Mouse (Mus musculus): Measurements from ENCODE around the gene Cnot8. TPM values are rescaled to one million over a fixed set of nuclear protein-coding genes. Genes with fewer than 3 reads are reported as not detected.
A peak's percentile ranks its signal among the peaks of the same experiment; 100 is the strongest.

Cnot8 gene
- total and polyA plus RNA-seq, 2 experiments from 2014 or later: 80.0 to 88.7 TPM

DNA sequence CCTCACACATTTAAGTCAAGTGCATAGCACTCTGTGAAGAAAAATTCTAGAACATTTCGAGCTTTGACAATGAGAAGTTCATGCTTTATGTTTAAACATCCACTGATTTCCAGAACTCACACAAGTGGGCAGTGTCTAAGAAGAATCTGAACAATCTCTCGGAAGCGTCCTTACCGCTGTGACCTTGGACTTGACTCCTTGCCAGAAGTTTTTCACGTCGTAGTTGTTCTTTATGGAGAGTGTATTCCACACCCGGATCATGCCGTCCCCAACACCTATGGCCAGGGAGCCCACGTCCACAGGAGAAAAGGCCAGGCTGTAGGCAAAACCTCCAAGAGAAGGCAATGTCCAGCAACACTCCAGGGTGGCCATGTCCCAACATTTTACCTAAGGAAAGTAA, 51.5 kb downstream of the Cnot8 start:
- Histone ChIP-seq H3K4me1 (ENCODE audit: insufficient read depth, low read length) (no peaks in the 10 kb centered on the region), H3K4me2 (ENCODE audit: low read depth, low read length, poor library complexity, severe bottlenecking) (no peak overlapping the region)
- WGBS: 96% methylated on average over 9 of the region's 9 CpGs

GRCm38 (mm10) chr11:58156871-58157270, 52.9 kb downstream of the Cnot8 start:
- TF ChIP-seq CTCF (IDR thresholded peaks at IDR 0.05): no peak
- Histone ChIP-seq H3K9me3 (ENCODE audit: low read length) (no peaks in the 10 kb centered on the region), H3K9ac (replicated peaks; ENCODE audit: low read length, poor library complexity, severe bottlenecking) (no peak overlapping the region), H3K27me3 (ENCODE audit: insufficient read depth, low read length) (no peaks in the 10 kb centered on the region), H3K36me3 (ENCODE audit: insufficient read depth, low read length) (peaks cover 48% of the 10 kb centered on the region), H3K27ac (ENCODE audit: low read depth, low read length) (no peak overlapping the region), H3K4me3 (ENCODE audit: low read depth, low read length) (no peak overlapping the region), H3K4me2 (ENCODE audit: low read depth, low read length, poor library complexity, severe bottlenecking) (no peak overlapping the region), H3K4me1 (ENCODE audit: insufficient read depth, low read length) (no peaks in the 10 kb centered on the region)
- ATAC-seq (ENCODE audit: low FRiP score) (no peak), DNase-seq (ENCODE audit: low spot score) (no peak)
- 87% methylated on average over 3 of the region's 3 CpGs for WGBS

More for the DNA sequence above, 51.5 kb downstream of the Cnot8 start:
- Histone ChIP-seq H3K9ac (replicated peaks; ENCODE audit: low read length, poor library complexity, severe bottlenecking) (no peak overlapping the region), H3K27me3 (ENCODE audit: insufficient read depth, low read length) (no peaks in the 10 kb centered on the region), H3K4me3 (ENCODE audit: low read depth, low read length) (no peak overlapping the region), H3K36me3 (ENCODE audit: insufficient read depth, low read length) (peaks cover 59% of the 10 kb centered on the region), H3K9me3 (ENCODE audit: low read length) (no peaks in the 10 kb centered on the region), H3K27ac (ENCODE audit: low read depth, low read length) (no peak overlapping the region)
- ATAC-seq (ENCODE audit: low FRiP score) (no peak), DNase-seq (ENCODE audit: low spot score) (no peak)
- TF ChIP-seq CTCF (IDR thresholded peaks at IDR 0.05): no peak

- ATAC-seq (ENCODE audit: low FRiP score) (no peak), DNase-seq (ENCODE audit: low spot score) (no peak)
- Histone ChIP-seq H3K27me3 (ENCODE audit: insufficient read depth, low read length) (no peaks in the 10 kb centered on the region), H3K9me3 (ENCODE audit: low read length) (no peaks in the 10 kb centered on the region), H3K27ac (ENCODE audit: low read depth, low read length) (no peak overlapping the region), H3K4me2 (ENCODE audit: low read depth, low read length, poor library complexity, severe bottlenecking) (no peak overlapping the region), H3K4me3 (ENCODE audit: low read depth, low read length) (no peak overlapping the region), H3K9ac (replicated peaks; ENCODE audit: low read length, poor library complexity, severe bottlenecking) (no peak overlapping the region), H3K36me3 (ENCODE audit: insufficient read depth, low read length) (peaks cover 18% of the 10 kb centered on the region; the same call in 1 of the 2 replicates), H3K4me1 (ENCODE audit: insufficient read depth, low read length) (no peaks in the 10 kb centered on the region)
- TF ChIP-seq CTCF (IDR thresholded peaks at IDR 0.05): peak; percentile 41
- 96% methylated on average over 2 of the region's 2 CpGs for WGBS
These were observed 61.1 kb downstream of the Cnot8 start for GRCm38 (mm10) chr11:58165072-58165471.

- Histone ChIP-seq H3K4me1 (ENCODE audit: insufficient read depth, low read length) (no peaks in the 10 kb centered on the region), H3K27me3 (ENCODE audit: insufficient read depth, low read length) (no peaks in the 10 kb centered on the region), H3K4me2 (ENCODE audit: low read depth, low read length, poor library complexity, severe bottlenecking) (peak overlapping the region; percentile 75), H3K27ac (ENCODE audit: low read depth, low read length) (peak overlapping the region; percentile 51; the same call in 1 of the 2 replicates), H3K36me3 (ENCODE audit: insufficient read depth, low read length) (peaks cover 18% of the 10 kb centered on the region; the same call in 1 of the 2 replicates), H3K9me3 (ENCODE audit: low read length) (no peaks in the 10 kb centered on the region), H3K4me3 (ENCODE audit: low read depth, low read length) (peak overlapping the region; percentile 91), H3K9ac (replicated peaks; ENCODE audit: low read length, poor library complexity, severe bottlenecking) (peak overlapping the region; percentile 65)
- 0 out of 2 replicates have a peak, but pooled peaks have one; percentile 20 for TF ChIP-seq CTCF (IDR thresholded peaks at IDR 0.05)
- ATAC-seq (ENCODE audit: low FRiP score) (no peak), DNase-seq (ENCODE audit: low spot score) (no peak)
- WGBS: 0% methylated on average over 7 of the region's 8 CpGs
These were observed 63.8 kb downstream of the Cnot8 start for GRCm38 (mm10) chr11:58167822-58168166.

Other genes with a start within 250 kb of the Cnot8 start
- 51.8 and 53.1 TPM in 2 replicates for gene Larp1, start 95.1 kb upstream of the Cnot8 start, total RNA-seq (2014; rRNA removed)
- 14.7 and 15.7 TPM in 2 replicates for gene Larp1, start 95.1 kb upstream of the Cnot8 start, polyA plus RNA-seq (2015; fragmentation: Nextera tagmentation; extraction: Ambion mirVana)
- gene Gm12248, start 11.0 kb upstream of the Cnot8 start, total RNA-seq (2014; rRNA removed): not detected in 2 replicates
- not detected in 2 replicates for gene Gm12248, start 11.0 kb upstream of the Cnot8 start, polyA plus RNA-seq (2015; fragmentation: Nextera tagmentation; extraction: Ambion mirVana)
- 19.2 and 24.0 TPM in 2 replicates for gene Gemin5, start 64.4 kb downstream of the Cnot8 start, total RNA-seq (2014; rRNA removed)
- 8.1 and 9.9 TPM in 2 replicates for gene Gemin5, start 64.4 kb downstream of the Cnot8 start, polyA plus RNA-seq (2015; fragmentation: Nextera tagmentation; extraction: Ambion mirVana)
- 33.5 and 39.6 TPM in 2 replicates for gene Mrpl22, start 67.5 kb downstream of the Cnot8 start, total RNA-seq (2014; rRNA removed)
- 88.3 and 96.2 TPM in 2 replicates for gene Mrpl22, start 67.5 kb downstream of the Cnot8 start, polyA plus RNA-seq (2015; fragmentation: Nextera tagmentation; extraction: Ambion mirVana)
- 1.6 and 2.4 TPM in 2 replicates for gene Igtp, start 95.4 kb downstream of the Cnot8 start, total RNA-seq (2014; rRNA removed)
- gene Igtp, start 95.4 kb downstream of the Cnot8 start, polyA plus RNA-seq (2015; fragmentation: Nextera tagmentation; extraction: Ambion mirVana): 1.9 and 2.7 TPM in 2 replicates
- 0.77 and 2.1 TPM in 2 replicates for gene Irgm2, start 95.5 kb downstream of the Cnot8 start, total RNA-seq (2014; rRNA removed)
- 0.67 and 1.1 TPM in 2 replicates for gene Irgm2, start 95.5 kb downstream of the Cnot8 start, polyA plus RNA-seq (2015; fragmentation: Nextera tagmentation; extraction: Ambion mirVana)
- gene 4930438A08Rik, start 170.6 kb downstream of the Cnot8 start, total RNA-seq (2014; rRNA removed): 0.09 and 0.38 TPM in 2 replicates
- not detected in 2 replicates for gene 4930438A08Rik, start 170.6 kb downstream of the Cnot8 start, polyA plus RNA-seq (2015; fragmentation: Nextera tagmentation; extraction: Ambion mirVana)
- 24.4 and 26.0 TPM in 2 replicates for gene Zfp692, start 202.9 kb downstream of the Cnot8 start, total RNA-seq (2014; rRNA removed)
- 20.1 and 22.6 TPM in 2 replicates for gene Zfp692, start 202.9 kb downstream of the Cnot8 start, polyA plus RNA-seq (2015; fragmentation: Nextera tagmentation; extraction: Ambion mirVana)
- gene Zfp672, start 226.2 kb downstream of the Cnot8 start, total RNA-seq (2014; rRNA removed): 38.1 and 42.1 TPM in 2 replicates
- gene Zfp672, start 226.2 kb downstream of the Cnot8 start, polyA plus RNA-seq (2015; fragmentation: Nextera tagmentation; extraction: Ambion mirVana): 41.1 and 46.9 TPM in 2 replicates
- gene Sh3bp5l, start 226.6 kb downstream of the Cnot8 start, total RNA-seq (2014; rRNA removed): 44.0 and 53.8 TPM in 2 replicates
- 42.4 and 46.3 TPM in 2 replicates for gene Sh3bp5l, start 226.6 kb downstream of the Cnot8 start, polyA plus RNA-seq (2015; fragmentation: Nextera tagmentation; extraction: Ambion mirVana)

All from midbrain, postnatal 0 days (tissue).